Mouse (Mus musculus): ENCODE data around the gene Serpina3m. TPM values are rescaled to one million over a fixed set of nuclear protein-coding genes. Genes with fewer than 3 reads are reported as not detected.

The Serpina3m gene
- polyA plus RNA-seq, 1 experiment from 2014 or later = not detected

GRCm38 (mm10) chr12:104425591-104425990 lies 87.3 kb downstream of the Serpina3m start:
- Histone ChIP-seq H3K4me2 (no peak overlapping the region), H3K36me3 (ENCODE audit: insufficient read depth) (no peaks in the 10 kb centered on the region), H3K4me3 (ENCODE audit: low read depth, low read length) (no peak overlapping the region), H3K27me3 (ENCODE audit: insufficient read depth, low read length) (no peaks in the 10 kb centered on the region), H3K9me3 (ENCODE audit: low read depth, low read length) (no peaks in the 10 kb centered on the region), H3K27ac (ENCODE audit: low read depth) (no peak overlapping the region), H3K4me1 (ENCODE audit: insufficient read depth) (no peaks in the 10 kb centered on the region), H3K9ac (no peak overlapping the region)
- DNase-seq (no peak), ATAC-seq (ENCODE audit: insufficient read depth) (no peak)
- no peak for TF ChIP-seq CTCF (IDR thresholded peaks at IDR 0.05; ENCODE audit: low read depth)
- 70% methylated on average over 3 of the region's 3 CpGs for WGBS

- WGBS = 6% methylated on average over 7 of the region's 7 CpGs
- DNase-seq (peak; percentile 71), ATAC-seq (ENCODE audit: insufficient read depth) (peak; percentile 18; the same call in 1 of the 2 replicates)
- no peaks in the 10 kb centered on the region for H3K27me3 ChIP-seq (ENCODE audit: insufficient read depth, low read length)
- H3K4me2 ChIP-seq = no peak overlapping the region
- no peak overlapping the region for H3K9ac ChIP-seq
- no peaks in the 10 kb centered on the region for H3K4me1 ChIP-seq (ENCODE audit: insufficient read depth)
- H3K9me3 ChIP-seq (ENCODE audit: low read depth, low read length) = no peaks in the 10 kb centered on the region
- TF ChIP-seq CTCF (IDR thresholded peaks at IDR 0.05; ENCODE audit: low read depth) = peak; percentile 78
- H3K36me3 ChIP-seq (ENCODE audit: insufficient read depth) = no peaks in the 10 kb centered on the region
- H3K27ac ChIP-seq (ENCODE audit: low read depth) = no peak overlapping the region
- H3K4me3 ChIP-seq (ENCODE audit: low read depth, low read length) = no peak overlapping the region
Measured at GRCm38 (mm10) chr12:104426915-104427314, 88.6 kb downstream of the Serpina3m start.

GRCm38 (mm10) chr12:104431359-104431758 lies 93.1 kb downstream of the Serpina3m start:
- TF ChIP-seq CTCF (IDR thresholded peaks at IDR 0.05; ENCODE audit: low read depth) = no peak
- H3K27me3 ChIP-seq (ENCODE audit: insufficient read depth, low read length) = no peaks in the 10 kb centered on the region
- H3K4me2 ChIP-seq = no peak overlapping the region
- ATAC-seq (ENCODE audit: insufficient read depth) = no peak
- peak; percentile 9 for DNase-seq
- no peak overlapping the region for H3K4me3 ChIP-seq (ENCODE audit: low read depth, low read length)
- H3K9ac ChIP-seq = no peak overlapping the region
- H3K36me3 ChIP-seq (ENCODE audit: insufficient read depth) = no peaks in the 10 kb centered on the region
- no peaks in the 10 kb centered on the region for H3K4me1 ChIP-seq (ENCODE audit: insufficient read depth)
- WGBS = 34% methylated on average over 10 of the region's 10 CpGs
- no peak overlapping the region for H3K27ac ChIP-seq (ENCODE audit: low read depth)
- H3K9me3 ChIP-seq (ENCODE audit: low read depth, low read length) = no peaks in the 10 kb centered on the region

- 56% methylated on average over 7 of the region's 7 CpGs for WGBS
- Histone ChIP-seq H3K9ac (no peak overlapping the region), H3K9me3 (ENCODE audit: low read depth, low read length) (no peaks in the 10 kb centered on the region), H3K4me3 (ENCODE audit: low read depth, low read length) (no peak overlapping the region), H3K4me1 (ENCODE audit: insufficient read depth) (no peaks in the 10 kb centered on the region), H3K4me2 (no peak overlapping the region), H3K36me3 (ENCODE audit: insufficient read depth) (no peaks in the 10 kb centered on the region), H3K27ac (ENCODE audit: low read depth) (no peak overlapping the region), H3K27me3 (ENCODE audit: insufficient read depth, low read length) (no peaks in the 10 kb centered on the region)
- DNase-seq = no peak
- ATAC-seq (ENCODE audit: insufficient read depth) = no peak
- TF ChIP-seq CTCF (IDR thresholded peaks at IDR 0.05; ENCODE audit: low read depth) = no peak
Measured at GRCm38 (mm10) chr12:104433214-104433613, 94.9 kb downstream of the Serpina3m start.

- no peak for TF ChIP-seq CTCF (IDR thresholded peaks at IDR 0.05; ENCODE audit: low read depth)
- ATAC-seq (ENCODE audit: insufficient read depth) = no peak
- H3K36me3 ChIP-seq (ENCODE audit: insufficient read depth) = no peaks in the 10 kb centered on the region
- DNase-seq = no peak
- no peaks in the 10 kb centered on the region for H3K27me3 ChIP-seq (ENCODE audit: insufficient read depth, low read length)
- WGBS = 68% methylated on average over 20 of the region's 20 CpGs
- H3K4me3 ChIP-seq (ENCODE audit: low read depth, low read length) = no peak overlapping the region
- H3K27ac ChIP-seq (ENCODE audit: low read depth) = no peak overlapping the region
- no peak overlapping the region for H3K9ac ChIP-seq
- H3K4me1 ChIP-seq (ENCODE audit: insufficient read depth) = no peaks in the 10 kb centered on the region
- no peak overlapping the region for H3K4me2 ChIP-seq
- H3K9me3 ChIP-seq (ENCODE audit: low read depth, low read length) = no peaks in the 10 kb centered on the region
Measured at GRCm38 (mm10) chr12:104433951-104434735, 95.9 kb downstream of the Serpina3m start.

- H3K4me1 ChIP-seq (ENCODE audit: insufficient read depth) = no peaks in the 10 kb centered on the region
- no peaks in the 10 kb centered on the region for H3K9me3 ChIP-seq (ENCODE audit: low read depth, low read length)
- H3K4me3 ChIP-seq (ENCODE audit: low read depth, low read length) = no peak overlapping the region
- H3K4me2 ChIP-seq = no peak overlapping the region
- H3K27me3 ChIP-seq (ENCODE audit: insufficient read depth, low read length) = no peaks in the 10 kb centered on the region
- H3K9ac ChIP-seq = peak overlapping the region; percentile 24; the same call in 1 of the 2 replicates
- TF ChIP-seq CTCF (IDR thresholded peaks at IDR 0.05; ENCODE audit: low read depth) = peak; percentile 98
- DNase-seq (peak; percentile 94), ATAC-seq (ENCODE audit: insufficient read depth) (peak; percentile 71)
- H3K27ac ChIP-seq (ENCODE audit: low read depth) = no peak overlapping the region
- no peaks in the 10 kb centered on the region for H3K36me3 ChIP-seq (ENCODE audit: insufficient read depth)
- 7% methylated on average over 22 of the region's 22 CpGs for WGBS
Measured at GRCm38 (mm10) chr12:104440087-104440760, 101.9 kb downstream of the Serpina3m start.

- DNase-seq (no peak), ATAC-seq (ENCODE audit: insufficient read depth) (no peak)
- Histone ChIP-seq H3K4me1 (ENCODE audit: insufficient read depth) (no peaks in the 10 kb centered on the region), H3K4me3 (ENCODE audit: low read depth, low read length) (no peak overlapping the region), H3K36me3 (ENCODE audit: insufficient read depth) (no peaks in the 10 kb centered on the region), H3K27ac (ENCODE audit: low read depth) (no peak overlapping the region), H3K27me3 (ENCODE audit: insufficient read depth, low read length) (no peaks in the 10 kb centered on the region), H3K9me3 (ENCODE audit: low read depth, low read length) (no peaks in the 10 kb centered on the region), H3K9ac (no peak overlapping the region), H3K4me2 (no peak overlapping the region)
- WGBS = 77% methylated on average over 11 of the region's 11 CpGs
- TF ChIP-seq CTCF (IDR thresholded peaks at IDR 0.05; ENCODE audit: low read depth) = no peak
Measured at GRCm38 (mm10) chr12:104443716-104444115, 105.4 kb downstream of the Serpina3m start.

Other genes starting within 250 kb of the Serpina3m start
- not detected in 2 replicates for gene Serpina5, start 237.4 kb upstream of the Serpina3m start, polyA plus RNA-seq (2014; fragmentation: Nextera tagmentation; extraction: Ambion mirVana)
- not detected in 2 replicates for gene Serpina3a, start 225.8 kb upstream of the Serpina3m start, polyA plus RNA-seq (2014; fragmentation: Nextera tagmentation; extraction: Ambion mirVana)
- not detected in 2 replicates for gene Serpina3b, start 210.5 kb upstream of the Serpina3m start, polyA plus RNA-seq (2014; fragmentation: Nextera tagmentation; extraction: Ambion mirVana)
- not detected in 2 replicates for gene Serpina3c, start 184.6 kb upstream of the Serpina3m start, polyA plus RNA-seq (2014; fragmentation: Nextera tagmentation; extraction: Ambion mirVana)
- gene Serpina3f, start 123.9 kb upstream of the Serpina3m start, polyA plus RNA-seq (2014; fragmentation: Nextera tagmentation; extraction: Ambion mirVana) = 0.12 TPM in 1 of 2 replicates, not detected in the other
- 0.50 and 0.99 TPM in 2 replicates for gene Serpina3g, start 102.2 kb upstream of the Serpina3m start, polyA plus RNA-seq (2014; fragmentation: Nextera tagmentation; extraction: Ambion mirVana)
- not detected in 2 replicates for gene Serpina3i, start 75.4 kb upstream of the Serpina3m start, polyA plus RNA-seq (2014; fragmentation: Nextera tagmentation; extraction: Ambion mirVana)
- gene Serpina3j, start 23.9 kb upstream of the Serpina3m start, polyA plus RNA-seq (2014; fragmentation: Nextera tagmentation; extraction: Ambion mirVana) = not detected in 2 replicates
- not detected in 2 replicates for gene Serpina3k, start within 50 bp of the Serpina3m start, polyA plus RNA-seq (2014; fragmentation: Nextera tagmentation; extraction: Ambion mirVana)
- gene Serpina3n, start 68.2 kb downstream of the Serpina3m start, polyA plus RNA-seq (2014; fragmentation: Nextera tagmentation; extraction: Ambion mirVana) = not detected in 2 replicates
- gene Gsc, start 134.8 kb downstream of the Serpina3m start, polyA plus RNA-seq (2014; fragmentation: Nextera tagmentation; extraction: Ambion mirVana) = 0.34 TPM in 1 of 2 replicates, not detected in the other

Measured in lung, embryonic 14.5 days (tissue).